15 mouse cellular contexts compared by ENCODE assay signal in the genomic region with DNA sequence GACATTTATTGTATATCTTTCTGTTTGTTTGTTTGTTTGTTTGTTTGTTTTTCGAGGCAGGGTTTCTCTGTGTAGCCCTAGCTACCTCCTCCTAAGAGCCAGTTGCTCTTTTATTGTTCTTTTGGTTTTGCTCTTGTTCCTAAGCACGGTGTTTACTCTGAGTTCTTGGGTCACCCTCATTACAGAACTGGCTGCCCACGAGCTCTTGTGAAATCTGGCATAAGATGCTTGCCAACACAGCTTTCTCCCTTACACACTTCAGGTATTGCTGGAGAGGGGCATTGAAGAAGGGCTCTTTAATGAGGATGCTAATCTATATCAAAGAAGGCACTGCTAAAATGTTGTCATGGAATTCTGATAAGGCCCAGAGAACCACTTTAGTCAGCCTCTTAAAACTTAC.
DNase-seq lines count a peak whose midpoint lies in the region.
"Had no signal": no experiment of that assay in that cellular context is flagged by ENCODE, and none has a peak within 500 bp of the region (broad histone marks: within the 10 kb centered on the region; RNA-seq: fewer than 3 reads in every experiment).

No protein-coding gene starts in this region.

- DNase-seq in lung, adult 18-20 months: peak; percentile 23 to 25
- no peak for DNase-seq in lung, postnatal 25 days (ENCODE audit: low spot score)
- DNase-seq in lung, postnatal 36 days: peak; percentile 30
- no peak for DNase-seq in lung, postnatal 14 days
- peak; percentile 68 for DNase-seq in fat pad, adult 2 months (ENCODE audit: extremely low read depth, low read depth, low spot score)
- no peak for DNase-seq in ovary, postnatal 10 days (ENCODE audit: low spot score)
- DNase-seq in cerebellum, postnatal 36 days: no peak
- DNase-seq: adrenal gland, adult 8-10 months; adrenal gland, postnatal 25 days; cerebellum, adult 18-20 months; cerebellum, adult 9-10 months; cerebellum, postnatal 14 days; gastrocnemius, postnatal 10 days; gastrocnemius, postnatal 36 days; heart, adult 11 months had no signal

Comparison
In these comparisons a context has a peak if more than half of its experiments do, and no peak if none do; other contexts are left out.
1. DNase-seq: peak in lung, adult 18-20 months (2 of 2), lung, postnatal 36 days (single experiment) and fat pad, adult 2 months (single experiment); none in lung, postnatal 25 days (single experiment), lung, postnatal 14 days (single experiment), ovary, postnatal 10 days (single experiment) and cerebellum, postnatal 36 days (0 of 2).